Mouse (Mus musculus): Measurements from ENCODE around the gene Cerk.

DNA sequence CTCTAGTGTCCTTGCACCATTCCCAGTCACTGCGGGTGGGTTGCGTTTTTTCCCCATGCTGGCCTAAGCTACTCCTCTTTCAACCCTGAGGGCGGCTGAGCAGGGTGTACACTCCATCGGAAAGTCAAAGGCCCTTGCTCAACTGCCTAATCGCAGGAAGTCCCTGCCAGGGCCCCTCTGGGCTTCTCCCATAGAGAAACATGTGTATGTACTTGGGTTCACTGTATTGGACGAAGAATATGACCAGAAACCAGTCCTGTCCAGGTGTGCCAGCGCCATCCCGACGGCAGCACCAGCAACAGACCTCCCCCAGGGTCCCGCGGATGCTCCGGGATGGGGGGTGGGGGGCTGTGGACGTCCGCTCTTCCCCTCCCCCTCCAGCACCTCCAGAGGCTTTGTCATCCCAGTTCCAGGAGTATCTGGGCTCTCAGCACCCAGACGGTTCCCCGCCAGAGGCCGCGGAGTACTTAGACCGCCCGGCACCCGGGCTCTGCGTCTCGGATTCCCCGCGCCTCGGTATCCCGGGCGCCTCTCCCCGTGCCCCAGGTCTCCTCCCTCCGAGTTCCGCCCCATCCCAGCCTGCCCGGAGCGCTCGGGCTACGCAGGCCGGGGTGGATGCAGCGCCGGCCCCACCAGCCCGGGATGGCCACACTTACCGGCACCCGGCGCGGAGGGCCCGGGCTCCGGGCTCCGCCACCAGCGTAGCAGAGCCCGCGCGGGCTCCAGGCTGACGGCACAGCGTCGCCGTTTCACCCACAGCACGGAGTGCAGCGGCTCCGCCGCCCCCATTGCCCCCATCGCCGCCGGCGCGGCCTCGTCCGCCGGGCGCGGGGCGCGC, 871 bp downstream of the Cerk start:
- TF ChIP-seq CTCF (IDR thresholded peaks at IDR 0.05; ENCODE audit: low read depth), result no peak
- TF ChIP-seq EP300 (IDR thresholded peaks at IDR 0.05; ENCODE audit: low read depth), result no peak

All from liver, postnatal 0 days (tissue).